In the genomic region with DNA sequence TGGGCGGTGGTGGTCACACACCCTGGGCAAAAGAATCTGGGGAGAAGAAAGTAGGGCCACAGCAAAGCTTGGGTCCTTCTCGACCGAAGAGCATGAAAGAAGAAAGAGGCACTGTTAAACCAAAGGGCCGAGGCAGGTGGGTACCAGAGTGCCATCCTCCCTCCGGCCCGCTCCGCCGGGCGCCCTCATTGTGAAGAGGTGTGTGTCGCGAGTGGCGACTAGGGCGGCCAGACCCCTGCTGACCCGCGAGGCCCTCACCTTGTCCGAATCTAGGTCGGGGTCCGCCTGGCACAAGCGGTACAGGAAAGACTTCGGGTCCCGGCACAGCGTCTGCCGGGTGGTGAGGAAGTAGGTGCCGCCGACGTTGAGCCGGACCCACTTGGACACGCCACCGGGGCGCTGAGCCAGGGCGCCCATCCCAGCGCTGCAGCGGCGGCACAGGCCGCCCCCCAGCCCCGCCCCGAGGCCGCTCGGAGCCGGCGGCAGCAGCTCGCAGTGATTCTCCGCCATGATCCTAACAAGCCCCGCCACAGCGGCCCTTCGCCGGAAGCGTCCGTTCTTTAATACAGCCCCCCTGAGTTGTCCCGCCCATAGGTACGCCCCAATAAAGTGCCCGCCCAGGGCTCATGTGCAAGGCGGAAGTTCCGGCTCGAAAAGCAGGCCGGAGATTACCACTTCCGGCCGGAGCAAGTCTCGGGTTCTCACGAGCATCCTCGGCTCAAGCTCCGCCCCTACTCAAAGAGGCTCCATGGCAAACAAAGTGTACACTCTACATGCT, we compare ENCODE assay signal across 8 mouse cellular contexts. TPM values are rescaled to one million over a fixed set of nuclear protein-coding genes. Genes with fewer than 3 reads are reported as not detected.
DNase-seq lines count a peak whose midpoint lies in the region; ATAC-seq lines count a peak whose summit lies in the region.

A gene (minus strand): TSS at position 567 of the 778 bp plus-strand sequence.

- peaks cover 7% of the 10 kb centered on the region for H3K4me1 ChIP-seq in heart, embryonic 10.5 days
- H3K4me1 ChIP-seq in kidney, embryonic 15.5 days, result peaks cover 25% of the 10 kb centered on the region

- peak within 1 kb of the TSS; percentile 98 for H3K9ac ChIP-seq in kidney, embryonic 15.5 days

- peak within 1 kb of the TSS; percentile 71 for H3K4me2 ChIP-seq in kidney, embryonic 15.5 days

- peak within 1 kb of the TSS; percentile 94 for H3K27ac ChIP-seq in heart, embryonic 10.5 days
- H3K27ac ChIP-seq in kidney, embryonic 15.5 days, result peak within 1 kb of the TSS; percentile 88

- 0% methylated on average over 62 of the region's 62 CpGs for WGBS in heart, embryonic 10.5 days
- 0% methylated on average over 62 of the region's 62 CpGs for WGBS in kidney, embryonic 15.5 days

- peaks cover 22% of the 10 kb centered on the region for H3K36me3 ChIP-seq in heart, embryonic 10.5 days
- H3K36me3 ChIP-seq in kidney, embryonic 15.5 days, result peaks cover 28% of the 10 kb centered on the region

- no peaks in the 10 kb centered on the region for H3K27me3 ChIP-seq in heart, embryonic 10.5 days (ENCODE audit: insufficient read depth, poor library complexity, severe bottlenecking)
- no peaks in the 10 kb centered on the region for H3K27me3 ChIP-seq in kidney, embryonic 15.5 days

- peak; percentile 98 for ATAC-seq in erythroblast, adult 5-6 weeks (replicated peaks; ENCODE audit: low FRiP score, poor library complexity, severe bottlenecking)
- ATAC-seq in kidney, embryonic 15.5 days (replicated peaks; ENCODE audit: low FRiP score), result peak; percentile 98
- ATAC-seq in monocyte, adult 5-6 weeks (replicated peaks; ENCODE audit: insufficient number of reproducible peaks, low FRiP score, low TSS enrichment, poor library complexity, severe bottlenecking), result peak; percentile 94

- peak; percentile 98 for DNase-seq in B cell, adult 2 months
- peak; percentile 99 for DNase-seq in brain, adult 2 months (ENCODE audit: low read depth, low spot score)
- peak; percentile 96 for DNase-seq in heart, embryonic 10.5 days (ENCODE audit: low spot score)
- peak; percentile 94 for DNase-seq in liver
- peak; percentile 93 to 97 for DNase-seq in spleen, postnatal 4 days (ENCODE audit: low spot score in 2 of 2)

- H3K4me3 ChIP-seq in heart, embryonic 10.5 days, result peak within 1 kb of the TSS; percentile 88
- H3K4me3 ChIP-seq in kidney, embryonic 15.5 days (replicated peaks), result peak within 1 kb of the TSS; percentile 99

- H3K9me3 ChIP-seq in heart, embryonic 10.5 days, result no peaks in the 10 kb centered on the region
- no peaks in the 10 kb centered on the region for H3K9me3 ChIP-seq in kidney, embryonic 15.5 days (replicated peaks)

RNA-seq across cellular contexts. Expression of the gene that starts here (rescaled TPM):
- total RNA-seq in erythroblast, adult 5-6 weeks (2015; ENCODE audit: low replicate concordance), result 6.5 and 11.5 TPM in 2 replicates
- total RNA-seq in erythroblast, adult 5-6 weeks (2017; ENCODE audit: low replicate concordance), result 4.3 and 8.1 TPM in 2 replicates
- 55.2 and 71.8 TPM in 2 replicates for polyA plus RNA-seq in heart, embryonic 10.5 days (2016; fragmentation: Nextera tagmentation; extraction: Ambion mirVana)
- 62.8 and 64.1 TPM in 2 replicates for polyA plus RNA-seq in kidney, embryonic 15.5 days (2015; fragmentation: Nextera tagmentation; extraction: Ambion mirVana)
- 15.4 to 22.7 TPM (median 16.9 TPM) in 3 replicates for total RNA-seq in monocyte, adult 5-6 weeks (2017)

Comparison
In these comparisons a context has a peak if more than half of its experiments do, and no peak if none do; other contexts are left out.
1. Peak in every context shown above with its lines: DNase-seq, ATAC-seq, H3K4me3 ChIP-seq and H3K27ac ChIP-seq.